Mouse (Mus musculus) urinary bladder, postnatal 36 days (tissue): Measurements from ENCODE around the gene Catip.

ENCODE experiments used
- DNase-seq, 2 experiments: peaks; one replicate each; pipeline ENCODE4 v3.0.0; 2022; ENCODE audit warnings: low spot score in 2 of 2, mixed read lengths in 1 of 2

Catip gene

DNA sequence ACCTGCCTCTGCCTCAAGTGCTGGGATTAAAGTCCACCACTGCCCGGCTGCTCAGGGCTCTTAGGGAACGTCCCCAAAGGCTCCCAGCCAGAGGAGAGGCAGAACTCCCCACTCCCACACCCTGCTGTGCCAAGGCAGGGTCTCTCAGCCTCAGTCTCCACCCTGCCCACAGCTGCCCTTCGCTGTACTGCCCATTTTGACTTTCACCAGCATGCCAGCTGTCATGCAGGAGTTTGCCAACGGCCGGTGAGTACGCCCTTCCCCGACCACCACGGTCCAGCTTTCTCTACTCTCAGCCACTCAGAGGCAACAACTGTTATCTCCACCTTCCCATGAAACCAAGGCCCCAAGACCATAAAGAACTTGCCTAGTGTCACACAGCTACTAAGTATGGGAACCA is 22.6 kb downstream of the Catip start:
- no peak for DNase-seq

DNA sequence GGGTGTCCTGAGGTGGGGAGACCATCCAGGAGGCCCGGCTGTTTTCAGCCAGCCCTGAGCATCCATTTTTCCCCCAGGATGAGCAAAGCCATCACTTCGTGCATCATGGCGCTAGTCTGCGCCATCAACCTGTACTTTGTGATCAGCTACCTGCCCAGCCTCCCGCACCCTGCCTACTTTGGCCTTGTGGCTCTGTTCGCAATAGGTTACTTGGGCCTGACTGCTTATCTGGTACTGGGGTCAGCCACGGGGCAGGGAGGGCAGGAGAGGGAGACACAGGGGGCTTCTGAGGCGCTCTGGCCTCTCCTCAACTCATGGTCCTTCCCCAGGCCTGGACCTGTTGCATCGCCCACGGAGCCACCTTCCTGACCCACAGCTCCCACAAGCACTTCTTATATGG is 23.2 kb downstream of the Catip start:
- DNase-seq, result no peak

DNA sequence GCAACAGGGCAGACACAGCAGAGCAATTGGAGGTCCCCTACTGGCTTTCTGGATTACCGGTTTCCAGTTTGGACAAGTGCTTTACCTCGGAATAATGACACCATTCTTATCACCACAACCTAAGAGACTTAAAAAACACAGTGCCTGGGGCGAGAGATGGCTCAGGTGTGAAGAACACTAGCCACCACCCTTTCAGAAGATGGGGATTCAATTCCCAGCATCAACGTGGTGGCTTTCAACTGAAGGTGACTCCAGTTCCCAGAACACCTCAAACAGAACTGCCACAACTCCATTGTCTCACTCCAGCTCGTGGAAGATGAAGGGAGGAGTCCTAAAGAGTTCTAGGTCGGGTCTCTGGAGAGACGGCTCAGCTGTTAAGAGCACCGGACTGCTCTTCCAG is 23.6 kb downstream of the Catip start:
- no peak for DNase-seq

DNA sequence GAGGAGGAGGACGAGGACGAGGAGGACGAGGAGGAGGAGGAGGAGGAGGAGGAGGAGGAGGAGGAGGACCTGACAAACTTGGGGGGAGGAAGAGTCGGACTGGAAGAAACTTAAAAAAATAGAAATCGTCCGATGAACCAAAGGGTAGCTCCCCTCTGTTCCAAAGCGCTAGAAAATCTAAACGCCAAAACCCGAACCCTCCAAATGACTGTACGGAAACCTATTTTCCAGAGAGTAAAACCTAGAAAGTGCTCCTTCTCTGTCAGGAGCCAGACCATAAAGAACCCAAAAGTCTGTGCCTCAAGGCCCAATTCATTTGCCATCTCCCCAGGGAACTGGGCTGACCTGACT is 24.4 kb downstream of the Catip start:
- no peak for DNase-seq

DNA sequence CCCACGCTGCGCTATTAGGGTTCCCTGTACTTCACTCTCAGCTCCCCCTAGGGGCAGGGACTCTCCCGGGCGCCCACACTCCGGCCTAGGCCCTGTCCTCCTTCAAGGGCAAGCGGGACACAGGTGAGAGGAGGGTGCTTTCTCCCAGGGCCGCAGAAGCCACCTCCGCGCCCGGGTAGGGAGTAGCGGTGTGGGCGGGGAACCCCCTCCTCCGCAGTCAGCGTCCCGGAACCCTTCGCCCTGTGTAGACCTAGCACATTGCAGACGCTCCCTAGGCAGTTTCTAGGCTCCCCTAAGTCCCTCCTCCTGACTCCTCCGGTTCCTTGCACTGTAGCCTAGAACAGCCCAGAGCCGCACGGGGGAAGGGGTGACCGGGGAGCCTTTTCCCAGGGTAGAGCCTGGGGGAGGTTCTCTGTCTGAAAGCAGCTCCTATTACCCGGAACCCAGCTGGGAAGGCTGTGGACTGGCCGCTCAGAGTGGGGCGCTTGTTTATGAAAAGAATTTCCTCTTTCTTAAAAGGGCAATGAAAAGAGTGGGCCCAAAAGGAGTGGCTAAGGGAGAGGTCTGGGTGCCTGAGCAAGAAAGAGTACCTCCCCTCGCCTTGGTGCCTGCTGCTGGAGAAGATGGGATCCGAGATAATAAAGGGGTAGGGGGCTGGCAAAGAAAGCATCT is 24.9 kb downstream of the Catip start:
- peak; percentile 95 for DNase-seq

DNA sequence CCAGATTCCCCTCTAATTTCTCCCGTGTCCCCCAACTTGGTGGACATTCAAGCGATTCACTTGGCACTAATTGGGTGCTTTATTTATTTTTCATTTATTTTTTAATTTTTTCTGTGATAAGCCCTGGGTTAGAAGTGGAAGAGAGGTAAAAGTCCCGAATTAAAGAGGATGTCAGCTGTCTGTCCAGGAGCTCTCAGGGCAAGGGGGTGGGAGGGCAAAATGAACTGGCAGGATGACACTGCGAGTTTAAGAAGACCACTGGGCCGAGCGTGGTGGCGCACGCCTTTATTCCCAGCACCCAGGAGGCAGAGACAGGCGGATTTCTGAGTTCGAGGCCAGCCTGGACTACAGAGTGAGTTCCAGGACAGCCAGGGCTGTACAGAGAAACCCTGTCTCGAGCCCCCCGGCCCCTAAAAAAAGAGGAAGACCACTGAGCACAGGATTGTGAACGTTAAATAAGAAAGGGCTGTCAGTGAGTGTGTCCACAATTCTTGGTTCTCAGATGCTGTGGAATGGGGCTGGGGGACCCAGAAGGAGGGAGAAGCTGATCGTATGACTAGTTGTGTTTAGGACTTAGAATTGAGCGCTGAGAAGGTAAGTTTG is 25.6 kb downstream of the Catip start:
- no peak for DNase-seq

DNA sequence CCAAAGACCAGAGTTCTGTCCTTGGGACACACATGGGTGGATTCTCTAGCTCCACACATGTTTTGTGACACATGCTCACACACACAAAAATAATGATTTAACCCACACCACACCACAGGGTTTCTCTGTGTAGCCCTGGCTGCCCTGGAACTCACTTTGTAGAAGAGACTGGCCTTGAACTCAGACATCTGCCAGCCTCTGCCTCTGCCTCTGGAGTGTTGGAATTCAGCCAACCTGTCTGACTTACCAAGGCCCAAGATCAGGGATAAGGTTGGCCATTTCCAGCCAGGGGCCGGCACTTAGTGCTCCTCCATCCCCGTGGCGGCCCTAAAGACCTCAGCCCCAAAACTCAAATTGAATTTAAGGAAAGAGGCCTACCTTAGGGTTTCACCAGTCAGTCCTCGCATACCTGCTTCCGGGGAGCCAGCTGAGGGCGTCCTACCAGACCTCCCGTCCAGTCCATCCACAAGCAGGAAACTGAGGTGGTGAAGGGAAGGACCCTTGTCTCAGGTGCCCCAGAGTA is 26.6 kb downstream of the Catip start:
- no peak for DNase-seq

DNA sequence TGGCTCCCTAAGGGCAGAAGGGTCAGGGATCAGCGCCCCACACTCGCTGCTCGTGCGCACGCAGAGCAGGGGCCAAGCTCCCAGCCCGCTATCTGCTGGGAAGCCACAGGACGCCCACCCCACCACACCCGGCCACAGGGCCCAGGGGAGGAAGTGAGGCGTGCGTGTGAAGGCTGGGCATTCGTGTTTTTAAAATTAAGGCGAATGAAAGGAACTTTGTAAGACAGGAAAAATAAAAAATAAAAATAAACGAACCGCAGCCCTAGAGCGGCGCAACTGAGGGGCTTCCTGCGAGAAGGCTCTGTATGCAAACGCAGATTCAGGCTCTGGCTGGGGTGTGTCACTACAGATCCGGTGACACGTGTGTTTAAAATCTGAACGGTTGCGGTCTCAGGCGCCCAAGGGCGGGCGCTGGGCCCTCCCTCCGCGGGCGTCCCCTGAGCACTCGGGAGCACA is 28.0 kb downstream of the Catip start:
- peak in 1 of 2 experiments; percentile 43 for DNase-seq

DNA sequence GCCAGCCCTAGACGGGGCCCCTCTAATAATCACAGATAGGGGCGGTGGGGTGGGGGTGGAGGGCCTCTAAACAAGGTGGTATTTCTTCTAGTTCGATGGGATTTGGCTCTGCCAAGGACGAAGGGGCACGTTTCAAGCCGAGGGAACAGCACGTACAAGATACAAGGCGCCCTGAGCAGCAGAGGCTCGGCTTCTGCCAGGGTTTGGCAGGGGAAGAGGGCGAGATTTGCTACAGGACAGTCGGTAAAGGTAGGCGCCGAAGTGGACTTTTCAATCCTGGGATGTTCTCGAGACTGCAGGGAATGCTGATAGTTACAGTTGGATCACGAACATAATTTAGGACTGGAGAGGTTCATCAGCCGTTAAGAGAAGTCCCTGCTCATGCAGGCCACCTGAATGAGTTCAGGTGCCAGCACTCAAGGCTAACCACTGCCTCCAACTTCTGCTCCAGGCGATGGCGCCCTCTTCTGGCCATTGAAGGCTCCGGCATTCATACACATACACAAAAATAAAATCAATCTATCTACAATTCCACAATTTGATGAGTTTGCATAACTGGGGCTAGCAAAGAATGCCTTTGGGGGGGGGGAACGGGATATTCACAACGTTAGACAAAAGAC is 28.5 kb downstream of the Catip start:
- peak; percentile 42 to 69 for DNase-seq

DNA sequence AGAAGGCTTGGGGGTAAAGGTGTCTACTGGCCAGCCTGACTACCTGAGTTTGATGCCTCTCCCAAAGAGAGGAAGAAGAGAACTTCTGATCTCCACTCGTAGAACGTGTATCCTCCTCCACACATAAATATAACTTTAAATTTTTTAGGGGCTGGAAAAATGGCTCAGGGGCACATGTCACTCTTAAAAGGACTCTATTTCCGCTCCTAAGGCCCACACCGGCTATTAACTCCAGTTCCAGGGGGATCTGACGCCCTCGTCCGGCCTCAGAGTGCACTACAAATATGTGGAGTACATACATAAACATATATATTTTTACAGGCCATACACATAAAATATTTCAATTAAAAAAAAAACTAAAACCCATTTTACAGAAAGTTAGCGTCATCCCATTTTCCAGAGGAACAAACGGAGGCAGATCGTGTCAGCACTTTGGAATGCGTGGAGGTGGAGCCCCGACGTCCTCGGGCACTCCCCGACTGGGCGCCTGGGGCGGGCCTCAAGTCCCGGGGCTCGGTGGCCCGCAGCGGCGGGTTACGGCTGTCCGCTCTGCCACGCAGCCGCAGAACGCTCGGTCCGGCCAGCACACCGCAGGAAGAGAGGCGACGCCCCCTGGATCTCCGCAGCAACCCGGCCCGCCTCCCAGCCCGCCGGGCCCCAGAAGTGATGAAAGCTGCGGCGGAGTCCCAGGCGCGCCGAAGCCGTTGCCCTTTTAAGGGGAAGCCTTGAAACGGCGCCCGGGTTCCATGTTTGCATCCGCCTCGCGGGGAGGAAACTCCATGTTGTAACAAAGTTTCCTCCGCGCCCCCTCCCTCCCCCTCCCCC is 29.2 kb downstream of the Catip start, which contains the start of gene Ctdsp1:
TSS of gene Ctdsp1 (plus strand) at position 586 of the 825 bp plus-strand sequence.
- DNase-seq, result peak; percentile 96 to 99

DNA sequence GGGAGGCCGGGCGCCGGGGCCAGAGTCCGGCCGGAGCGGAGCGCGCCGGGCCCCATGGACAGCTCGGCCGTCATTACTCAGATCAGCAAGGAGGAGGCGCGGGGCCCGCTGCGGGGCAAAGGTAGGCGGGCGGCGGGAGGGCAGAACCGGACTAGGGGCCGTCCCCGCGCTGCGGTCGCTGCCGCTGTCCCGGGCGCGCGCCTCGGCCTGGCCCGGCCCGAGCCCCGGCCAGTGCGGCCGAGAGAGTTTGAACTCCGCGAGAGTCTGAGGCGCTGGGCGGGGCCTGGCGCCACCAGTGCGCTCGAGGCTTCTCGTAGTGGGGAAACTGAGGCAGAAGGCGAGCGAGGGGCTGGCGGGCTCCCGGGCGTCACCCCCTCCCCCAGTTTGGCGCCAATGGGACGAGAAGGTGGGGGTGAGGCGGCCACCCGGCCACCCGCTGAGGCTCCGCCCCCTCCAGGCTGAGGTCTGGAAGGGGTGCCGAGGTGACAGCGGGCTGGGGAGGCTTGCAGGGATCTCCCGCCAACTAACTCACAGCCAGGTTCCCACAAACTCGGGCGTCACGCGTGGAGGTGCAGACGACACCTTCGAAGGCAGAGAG is 30.0 kb downstream of the Catip start:
- DNase-seq, result peak; percentile 75 to 76

DNA sequence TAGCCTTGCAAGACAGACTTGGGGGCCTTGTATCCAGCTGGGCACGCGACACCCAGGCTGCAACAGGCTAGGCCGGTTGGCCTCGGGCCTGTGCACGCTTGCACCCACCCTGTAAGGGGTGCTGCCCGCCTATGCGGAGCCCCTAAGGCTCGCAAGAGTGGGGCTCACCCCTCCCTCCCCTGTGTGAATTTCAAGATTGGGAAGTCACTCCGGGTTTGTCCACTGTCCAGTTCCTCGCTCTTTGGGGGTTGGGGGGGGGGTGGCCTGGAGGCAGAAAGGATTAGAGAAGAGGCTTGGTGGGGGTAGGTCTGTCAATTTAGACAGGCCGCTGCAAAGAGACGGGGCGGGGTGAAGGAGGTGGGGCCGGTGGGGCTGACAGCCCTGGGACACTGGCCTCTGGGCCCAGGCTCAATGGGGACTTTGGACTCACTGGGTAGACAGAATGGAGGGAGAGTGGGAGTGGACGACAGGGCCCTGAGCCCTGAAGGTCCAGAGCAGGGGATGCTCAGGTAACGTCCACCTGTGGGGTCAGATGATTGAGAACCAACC is 30.6 kb downstream of the Catip start:
- DNase-seq, result peak in 1 of 2 experiments; percentile 33

DNA sequence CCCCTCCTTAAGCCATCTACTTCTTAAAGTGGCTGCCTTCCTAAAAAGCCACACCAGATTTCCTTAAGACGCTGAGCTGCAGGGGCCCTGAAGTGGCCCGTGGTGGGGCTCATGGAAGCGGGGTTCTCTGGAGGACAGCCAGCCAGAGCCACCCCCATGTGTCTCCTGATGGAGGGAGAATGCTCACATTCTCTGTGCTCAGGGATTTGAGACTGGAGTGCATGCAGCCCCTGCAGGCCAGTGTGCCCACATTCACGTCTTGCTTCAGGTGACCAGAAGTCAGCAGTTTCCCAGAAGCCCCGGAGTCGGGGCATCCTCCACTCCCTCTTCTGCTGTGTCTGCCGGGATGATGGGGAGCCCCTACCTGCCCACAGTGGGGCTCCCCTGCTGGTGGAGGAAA is 31.1 kb downstream of the Catip start:
- peak in 1 of 2 experiments; percentile 9 for DNase-seq

DNA sequence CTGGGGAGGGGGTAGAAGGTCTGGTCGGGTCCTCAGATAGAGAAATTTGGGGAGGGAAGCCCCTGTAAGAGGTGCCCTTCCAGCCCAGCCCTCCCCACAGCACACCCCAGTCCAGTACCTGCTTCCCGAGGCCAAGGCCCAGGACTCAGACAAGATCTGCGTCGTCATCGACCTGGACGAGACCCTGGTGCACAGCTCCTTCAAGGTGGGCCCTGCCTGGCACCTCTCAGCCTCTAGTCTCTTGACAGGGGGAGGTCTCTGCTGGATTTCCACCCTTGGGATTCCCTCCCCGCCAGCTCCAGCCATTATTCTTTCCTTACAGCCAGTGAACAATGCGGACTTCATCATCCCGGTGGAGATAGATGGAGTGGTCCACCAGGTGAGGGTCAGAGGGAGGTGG is 31.8 kb downstream of the Catip start:
- no peak for DNase-seq

DNA sequence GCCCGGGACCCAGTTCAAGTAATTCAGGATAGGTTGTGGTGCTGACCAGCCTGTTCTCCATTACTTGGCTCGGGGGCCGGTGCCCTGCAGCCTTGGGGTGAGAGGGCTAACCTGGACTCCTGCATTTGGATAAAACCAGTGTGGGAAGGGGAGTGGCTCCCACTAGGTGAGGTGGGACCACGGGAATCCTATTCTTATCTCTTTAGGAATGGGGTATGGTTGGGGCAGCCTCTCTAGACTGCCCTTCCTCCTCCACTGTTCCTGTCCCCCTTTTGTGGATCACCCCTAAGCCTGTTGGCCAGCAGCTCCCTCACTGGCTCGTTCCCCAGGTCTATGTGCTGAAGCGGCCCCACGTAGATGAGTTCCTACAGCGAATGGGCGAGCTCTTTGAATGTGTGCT is 32.4 kb downstream of the Catip start:
- DNase-seq, result no peak

DNA sequence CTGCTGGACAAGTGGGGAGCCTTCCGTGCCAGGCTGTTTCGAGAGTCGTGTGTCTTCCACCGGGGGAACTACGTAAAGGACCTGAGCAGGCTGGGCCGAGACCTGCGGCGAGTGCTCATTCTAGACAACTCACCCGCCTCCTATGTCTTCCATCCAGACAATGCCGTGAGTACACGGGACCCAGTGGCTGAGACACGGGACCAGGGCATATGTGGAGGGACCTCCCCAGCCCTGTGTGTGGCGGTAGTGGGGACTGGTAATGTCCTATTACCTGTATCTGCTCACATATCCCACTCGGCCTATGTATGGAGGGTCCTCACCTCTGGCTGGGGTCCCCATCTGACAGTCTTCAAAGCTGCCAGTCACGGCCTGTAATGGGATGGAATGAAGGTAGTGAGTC is 33.0 kb downstream of the Catip start:
- no peak for DNase-seq

DNA sequence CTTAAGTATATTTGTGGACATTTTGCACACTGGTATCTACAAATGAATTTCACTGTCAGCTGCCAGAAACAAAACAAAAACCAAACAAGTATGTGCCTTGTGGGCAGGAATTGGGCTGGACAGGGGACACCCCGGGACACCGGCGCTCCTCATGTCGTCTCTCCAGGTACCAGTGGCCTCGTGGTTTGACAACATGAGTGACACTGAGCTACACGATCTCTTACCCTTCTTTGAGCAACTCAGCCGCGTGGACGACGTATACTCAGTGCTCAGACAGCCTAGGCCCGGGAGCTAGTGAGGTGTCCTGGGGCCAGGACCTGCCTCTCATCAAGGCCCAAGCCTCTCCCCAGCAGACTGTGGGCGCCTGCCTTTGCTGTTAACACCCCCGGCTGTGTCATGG is 33.4 kb downstream of the Catip start:
- DNase-seq, result no peak

DNA sequence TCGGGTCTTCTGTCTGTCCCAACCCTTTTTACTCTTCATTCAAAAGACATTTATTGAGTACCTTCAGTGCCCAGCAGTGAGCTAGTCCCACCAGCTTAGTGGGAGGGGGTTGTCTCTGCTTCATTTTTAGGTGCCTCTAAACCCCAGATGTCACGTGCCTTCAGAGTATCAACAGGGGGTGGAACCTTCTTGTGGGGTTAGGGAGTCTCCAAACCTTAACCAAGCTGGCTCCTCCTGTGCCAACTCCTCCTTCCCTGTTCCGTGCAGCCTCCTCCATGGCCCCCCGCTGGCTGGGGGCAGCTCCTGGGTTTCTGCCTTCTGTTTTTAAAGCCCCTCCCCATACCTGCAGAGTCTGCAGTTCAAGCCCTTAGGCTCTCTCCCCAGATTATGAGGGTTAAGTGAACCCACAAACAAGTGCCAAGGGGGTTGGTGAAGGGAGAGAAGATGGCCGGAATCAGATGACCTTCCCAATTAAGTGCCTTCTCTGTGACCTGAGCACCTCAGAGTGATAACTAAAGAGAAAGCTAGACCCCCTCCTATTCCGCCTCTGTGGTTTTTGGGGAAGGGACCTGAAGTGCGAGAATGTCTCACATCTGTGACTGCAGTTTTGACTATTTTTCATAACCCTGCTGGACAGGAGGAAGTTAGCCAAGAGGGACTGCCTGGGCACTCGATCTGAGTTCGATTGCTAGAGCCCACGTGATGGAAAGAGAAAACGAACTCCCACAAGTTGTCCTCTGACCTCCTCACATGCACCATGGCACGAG is 34.7 kb downstream of the Catip start:
- peak; percentile 12 to 30 for DNase-seq

DNA sequence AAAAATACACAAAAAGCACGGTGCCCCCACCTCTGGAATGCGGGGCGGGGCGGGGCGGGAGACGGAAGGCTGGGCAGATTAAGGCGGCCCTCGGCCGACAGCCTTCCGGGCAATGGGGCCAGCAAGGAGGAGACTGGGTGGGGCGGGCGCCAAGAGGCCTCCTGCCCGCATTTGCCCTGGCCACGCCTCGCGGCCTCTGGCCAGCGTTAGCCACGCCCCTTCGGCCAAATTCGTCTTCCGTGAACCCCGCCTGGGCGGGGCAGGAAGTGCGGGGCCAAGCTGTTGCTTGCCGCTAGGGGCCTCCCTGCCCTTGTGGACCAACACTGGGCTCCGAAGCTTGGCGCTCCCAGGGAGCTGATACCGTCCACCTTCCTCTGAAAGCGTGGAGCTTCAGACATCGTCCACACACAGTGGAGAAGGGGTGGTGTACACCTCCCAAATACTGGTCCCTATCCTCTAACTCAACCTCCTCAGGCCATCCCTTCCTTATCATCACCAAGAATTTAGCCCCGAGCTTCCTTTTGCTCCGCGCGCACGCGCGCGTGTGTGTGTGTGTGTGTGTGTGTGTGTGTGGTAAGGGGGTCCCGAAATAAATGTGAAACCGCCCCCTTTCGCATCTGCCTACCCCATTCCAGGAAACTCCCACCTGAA is 35.5 kb downstream of the Catip start:
- DNase-seq, result peak; percentile 99

DNA sequence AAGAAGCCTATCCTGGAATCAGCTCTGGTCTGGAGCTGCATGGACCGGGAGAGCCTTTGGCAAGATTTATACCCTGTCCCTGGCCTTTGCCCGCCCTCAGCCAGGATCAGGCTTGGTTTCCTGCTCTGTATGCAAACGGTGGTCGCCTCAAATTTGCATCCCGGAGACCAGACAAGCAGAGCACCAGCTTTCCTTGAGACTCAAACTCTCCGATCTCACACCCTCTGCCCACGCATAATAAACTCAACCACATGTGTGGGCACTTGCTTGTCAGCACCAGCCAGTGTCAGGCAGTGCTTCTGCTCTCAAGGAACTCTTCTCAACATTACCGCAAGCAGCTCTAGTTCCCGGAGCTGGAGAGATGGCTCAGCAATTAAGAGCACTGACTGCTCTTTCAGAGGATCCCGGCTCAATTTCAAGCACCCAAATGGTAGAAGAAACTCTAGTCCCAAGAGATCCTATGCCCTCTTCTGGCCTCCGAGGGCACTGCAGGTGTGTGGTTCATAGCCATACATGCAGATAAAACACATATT is 36.1 kb downstream of the Catip start:
- DNase-seq, result peak; percentile 54 to 74
